Mouse (Mus musculus) natural killer cell, adult 2 months (primary cell): ENCODE results near the gene Btbd1.
"Not testable (repeated sequence)": the region's sequence is repeated elsewhere in the genome, so short reads cannot be mapped to it uniquely, and the experiment has no call there.

Source experiments
- DNase-seq, 2 experiments: peaks; one replicate each; pipeline ENCODE4 v3.0.0; 2022; ENCODE audit warnings: low spot score in 2 of 2

Btbd1 gene

GRCm38 (mm10) chr7:81849633-81850032 is 20.4 kb upstream of the Btbd1 start:
- DNase-seq = no peak

- DNase-seq = peak in 1 of 2 experiments; percentile 18
Measured at GRCm38 (mm10) chr7:81849214-81849613, 20.0 kb upstream of the Btbd1 start.

GRCm38 (mm10) chr7:81847777-81848176 is 18.5 kb upstream of the Btbd1 start:
- no peak for DNase-seq

GRCm38 (mm10) chr7:81847010-81847409 is 17.8 kb upstream of the Btbd1 start:
- DNase-seq = no peak

- no peak for DNase-seq
Measured at GRCm38 (mm10) chr7:81846008-81846407, 16.8 kb upstream of the Btbd1 start.

GRCm38 (mm10) chr7:81845313-81845712 is 16.1 kb upstream of the Btbd1 start:
- no peak for DNase-seq

- DNase-seq = no peak
Measured at GRCm38 (mm10) chr7:81844801-81845200, 15.6 kb upstream of the Btbd1 start.

GRCm38 (mm10) chr7:81843903-81844302 is 14.7 kb upstream of the Btbd1 start:
- DNase-seq = no peak

GRCm38 (mm10) chr7:81842998-81843397 is 13.8 kb upstream of the Btbd1 start:
- no peak for DNase-seq

GRCm38 (mm10) chr7:81842141-81842540 is 12.9 kb upstream of the Btbd1 start:
- DNase-seq = no peak

- no peak for DNase-seq
Measured at GRCm38 (mm10) chr7:81841439-81841838, 12.2 kb upstream of the Btbd1 start.

- DNase-seq = no peak
Measured at GRCm38 (mm10) chr7:81840661-81841181, 11.5 kb upstream of the Btbd1 start.

GRCm38 (mm10) chr7:81839746-81840145 is 10.5 kb upstream of the Btbd1 start:
- no peak for DNase-seq

GRCm38 (mm10) chr7:81837771-81838170 is 8.5 kb upstream of the Btbd1 start:
- not testable (repeated sequence) for DNase-seq

GRCm38 (mm10) chr7:81835430-81835829 is 6.2 kb upstream of the Btbd1 start:
- DNase-seq = no peak

GRCm38 (mm10) chr7:81834847-81835246 is 5.6 kb upstream of the Btbd1 start:
- peak in 1 of 2 experiments; percentile 18 for DNase-seq

GRCm38 (mm10) chr7:81828681-81829378 is 401 bp downstream of the Btbd1 start:
- peak; percentile 32 to 45 for DNase-seq

GRCm38 (mm10) chr7:81827806-81828667 is 1.2 kb downstream of the Btbd1 start:
- peak; percentile 11 for DNase-seq

- DNase-seq = no peak
Measured at GRCm38 (mm10) chr7:81825381-81825780, 3.9 kb downstream of the Btbd1 start.

GRCm38 (mm10) chr7:81824906-81825305 is 4.3 kb downstream of the Btbd1 start:
- DNase-seq = no peak

- DNase-seq = no peak
Measured at GRCm38 (mm10) chr7:81806067-81806466, 23.2 kb downstream of the Btbd1 start.

GRCm38 (mm10) chr7:81789095-81789757 is 40.0 kb downstream of the Btbd1 start, which contains the start of gene 3110040N11Rik:
Gene 3110040N11Rik (minus strand): TSS chr7:81789478.
- DNase-seq = peak; percentile 80 to 83
